ENCODE assay signal across 11 mouse cellular contexts in genomic region chr2:38933931-38934330, GRCm38 (mm10). TPM values are rescaled to one million over a fixed set of nuclear protein-coding genes. Genes with fewer than 3 reads are reported as not detected.
DNase-seq lines count a peak whose midpoint lies in the region; ATAC-seq lines count a peak whose summit lies in the region.
"Had no signal": no experiment of that assay in that cellular context is flagged by ENCODE, and none has a peak within 500 bp of the region (broad histone marks: within the 10 kb centered on the region; RNA-seq: fewer than 3 reads in every experiment).

No protein-coding gene starts in this region.

- no peak overlapping the region for H3K9ac ChIP-seq in kidney, embryonic 14.5 days (ENCODE audit: low read depth, low read length)
- H3K9ac ChIP-seq in limb, embryonic 12.5 days (replicated peaks), result no peak overlapping the region
- H3K9ac ChIP-seq: liver, embryonic 12.5 days had no signal

- H3K4me1 ChIP-seq in kidney, embryonic 14.5 days (ENCODE audit: control insufficient read depth, insufficient read depth, low read length), result peaks cover 10% of the 10 kb centered on the region; the same call in 1 of the 2 replicates
- peaks cover 30% of the 10 kb centered on the region for H3K4me1 ChIP-seq in limb, embryonic 12.5 days (replicated peaks)

- no peaks in the 10 kb centered on the region for H3K27me3 ChIP-seq in kidney, embryonic 14.5 days (ENCODE audit: control insufficient read depth, insufficient read depth, low read length)
- H3K27me3 ChIP-seq in limb, embryonic 12.5 days, result peaks cover 4% of the 10 kb centered on the region; the same call in 1 of the 2 replicates

- peak; percentile 73 for ATAC-seq in kidney, embryonic 14.5 days (ENCODE audit: low FRiP score, low TSS enrichment)
- peak; percentile 34; the same call in 1 of the 2 replicates for ATAC-seq in limb, embryonic 12.5 days (ENCODE audit: insufficient number of reproducible peaks, insufficient read depth, low FRiP score, low TSS enrichment, low read depth)
- ATAC-seq: liver, embryonic 12.5 days had no signal

- peak; percentile 40 for DNase-seq in embryo, embryonic 11 days
- no peak for DNase-seq in embryo, embryonic 9.5 days (ENCODE audit: extremely low spot score)
- DNase-seq in kidney, postnatal 25 days, result no peak
- DNase-seq in Muller cell, postnatal 12 days (ENCODE audit: inconsistent ontology term), result peak; percentile 78
- no peak for DNase-seq in thymus, postnatal 0 days (ENCODE audit: low spot score)
- DNase-seq in right cerebral cortex, postnatal 25 days, result no peak
- DNase-seq: cerebellum, adult 8-10 months; kidney, postnatal 10 days had no signal

- peak overlapping the region; percentile 10; the same call in 1 of the 2 replicates for H3K27ac ChIP-seq in kidney, embryonic 14.5 days (ENCODE audit: low read depth, low read length)
- H3K27ac ChIP-seq in limb, embryonic 12.5 days, result peak overlapping the region; percentile 85
- H3K27ac ChIP-seq: liver, embryonic 12.5 days had no signal

- H3K4me3 ChIP-seq in kidney, embryonic 14.5 days (ENCODE audit: low read length), result no peak overlapping the region
- H3K4me3 ChIP-seq in limb, embryonic 12.5 days (replicated peaks), result no peak overlapping the region
- H3K4me3 ChIP-seq: liver, embryonic 12.5 days had no signal

- no peaks in the 10 kb centered on the region for H3K9me3 ChIP-seq in kidney, embryonic 14.5 days (ENCODE audit: control insufficient read depth, low read length)
- H3K9me3 ChIP-seq in limb, embryonic 12.5 days, result no peaks in the 10 kb centered on the region
- H3K9me3 ChIP-seq: liver, embryonic 12.5 days had no signal

- no peak overlapping the region for H3K4me2 ChIP-seq in kidney, embryonic 14.5 days (replicated peaks; ENCODE audit: low read depth, low read length)
- H3K4me2 ChIP-seq in limb, embryonic 12.5 days, result peak overlapping the region; percentile 26
- H3K4me2 ChIP-seq: liver, embryonic 12.5 days had no signal

- H3K36me3 ChIP-seq in kidney, embryonic 14.5 days (ENCODE audit: control insufficient read depth, insufficient read depth, low read length), result no peaks in the 10 kb centered on the region
- no peaks in the 10 kb centered on the region for H3K36me3 ChIP-seq in limb, embryonic 12.5 days
- H3K36me3 ChIP-seq: liver, embryonic 12.5 days had no signal

- WGBS in kidney, embryonic 14.5 days, result 10% methylated on average over 2 of the region's 2 CpGs
- 28% methylated on average over 2 of the region's 2 CpGs for WGBS in limb, embryonic 12.5 days

RNA-seq across cellular contexts. Expression of gene Olfml2a, which starts 2.2 kb away (rescaled TPM):
- 1.5 and 2.3 TPM in 2 replicates for polyA plus RNA-seq in kidney, embryonic 14.5 days (2014; fragmentation: Nextera tagmentation; extraction: Ambion mirVana)
- polyA plus RNA-seq in limb, embryonic 12.5 days (2016; fragmentation: Nextera tagmentation; extraction: Ambion mirVana), result 4.7 and 6.2 TPM in 2 replicates
- polyA plus RNA-seq in thymus, postnatal 0 days (2015; fragmentation: Nextera tagmentation; extraction: Ambion mirVana), result 4.7 and 6.9 TPM in 2 replicates

RNA-seq across cellular contexts. Expression of gene Nr6a1, which starts 6.4 kb away (rescaled TPM):
- polyA plus RNA-seq in kidney, embryonic 14.5 days (2014; fragmentation: Nextera tagmentation; extraction: Ambion mirVana), result 1.1 and 1.4 TPM in 2 replicates
- 0.83 and 0.85 TPM in 2 replicates for polyA plus RNA-seq in limb, embryonic 12.5 days (2016; fragmentation: Nextera tagmentation; extraction: Ambion mirVana)
- 0.42 and 0.44 TPM in 2 replicates for polyA plus RNA-seq in thymus, postnatal 0 days (2015; fragmentation: Nextera tagmentation; extraction: Ambion mirVana)

Comparison
In these comparisons a context has a peak if more than half of its experiments do, and no peak if none do; other contexts are left out.
1. DNase-seq: peak in embryo, embryonic 11 days (single experiment) and Muller cell, postnatal 12 days (single experiment); none in embryo, embryonic 9.5 days (single experiment), kidney, postnatal 25 days (0 of 2), thymus, postnatal 0 days (single experiment) and right cerebral cortex, postnatal 25 days (single experiment).